ENCODE assay signal across 11 mouse cellular contexts in the genomic region with DNA sequence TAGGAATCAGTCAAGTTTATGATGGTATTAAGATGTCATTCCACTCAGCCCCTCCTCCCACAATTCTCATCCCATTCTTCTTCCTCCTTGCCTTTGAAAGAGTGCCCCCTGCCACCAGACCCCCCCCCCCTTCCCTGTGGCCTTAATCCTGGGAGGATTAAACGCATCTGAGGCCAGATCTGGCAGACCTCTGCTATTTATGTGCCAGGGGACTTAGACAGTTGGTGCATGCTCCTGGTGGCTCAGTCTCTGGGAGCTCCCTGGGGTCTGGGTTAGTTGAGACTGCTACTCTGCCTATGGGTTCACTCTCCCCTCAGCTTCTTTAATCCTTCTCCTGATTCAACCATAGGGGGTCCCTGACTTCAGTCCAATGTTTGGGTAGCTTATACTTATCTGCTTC.
"Had no signal": no experiment of that assay in that cellular context is flagged by ENCODE, and none has a peak within 500 bp of the region (broad histone marks: within the 10 kb centered on the region; RNA-seq: fewer than 3 reads in every experiment).

No protein-coding gene starts in this region.

- H3K4me3 ChIP-seq: limb, embryonic 15.5 days; liver, embryonic 12.5 days; midbrain, embryonic 12.5 days had no signal

- H3K27ac ChIP-seq: limb, embryonic 15.5 days; liver, embryonic 12.5 days; midbrain, embryonic 12.5 days had no signal

- H3K9me3 ChIP-seq: limb, embryonic 15.5 days; liver, embryonic 12.5 days; midbrain, embryonic 12.5 days had no signal

- H3K9ac ChIP-seq: limb, embryonic 15.5 days; liver, embryonic 12.5 days; lung, embryonic 14.5 days; midbrain, embryonic 12.5 days had no signal

- H3K4me2 ChIP-seq: limb, embryonic 15.5 days; liver, embryonic 12.5 days; lung, embryonic 14.5 days; midbrain, embryonic 12.5 days had no signal

- H3K36me3 ChIP-seq: liver, embryonic 12.5 days had no signal

- ATAC-seq: intestine, postnatal 0 days; liver, embryonic 12.5 days had no signal

- H3K4me1 ChIP-seq: limb, embryonic 15.5 days; liver, embryonic 12.5 days had no signal

- H3K27me3 ChIP-seq: limb, embryonic 15.5 days; liver, embryonic 12.5 days; midbrain, embryonic 12.5 days had no signal

- DNase-seq: kidney, adult 8-10 months; kidney, postnatal 25 days; lung, embryonic 14.5 days; lung, postnatal 10 days; lung, postnatal 4 days; right cerebral cortex, postnatal 14 days; thymus, postnatal 36 days had no signal
